Mouse (Mus musculus) spleen, adult 2 months (tissue): ENCODE measurements at regions not wholly inside any gene's neighbourhood (a gene's known extent, or its start where the extent isn't known, plus 50 kb on each side); places are given as distances from the start of the nearest gene placed in this dataset.

Experiments used
- CTCF ChIP-seq: fragments of 200-500 bp; IDR thresholded peaks from 2 replicates; pipeline ENCODE4 v1.5.1; 2011; ENCODE audit warnings: mild to moderate bottlenecking, inconsistent platforms; ENCODE audit not compliant: insufficient read depth, insufficient read length, insufficient replicate concordance; ENCODE audit errors: extremely low read depth
- POLR2A ChIP-seq: fragments of 200-500 bp; IDR thresholded peaks from 2 replicates; pipeline ENCODE4 v1.6.1; 2011; ENCODE audit warnings: low read depth, low read length, inconsistent platforms

- TF ChIP-seq CTCF (no peak), POLR2A (no peak)
Observed at GRCm38 (mm10) chr9:120653170-120653569, 81.9 kb downstream of the Rpl14 start.
